Mouse (Mus musculus): ENCODE data around the gene Spsb3.

The Spsb3 gene

GRCm38 (mm10) chr17:24874989-24875388 lies 11.5 kb upstream of the Spsb3 start:
- WGBS: 82% methylated on average over 8 of the region's 8 CpGs

GRCm38 (mm10) chr17:24877336-24878116 lies 8.9 kb upstream of the Spsb3 start:
- WGBS: 64% methylated on average over 10 of the region's 10 CpGs

GRCm38 (mm10) chr17:24878117-24878397 lies 8.4 kb upstream of the Spsb3 start:
- 50% methylated on average over 5 of the region's 5 CpGs for WGBS

- 72% methylated on average over 8 of the region's 8 CpGs for WGBS
Measured at GRCm38 (mm10) chr17:24878531-24878930, 7.9 kb upstream of the Spsb3 start.

- 48% methylated on average over 7 of the region's 7 CpGs for WGBS
Measured at GRCm38 (mm10) chr17:24881738-24882440, 4.6 kb upstream of the Spsb3 start.

GRCm38 (mm10) chr17:24884391-24884790 lies 2.1 kb upstream of the Spsb3 start:
- WGBS: 87% methylated on average over 6 of the region's 6 CpGs

GRCm38 (mm10) chr17:24885356-24886133 lies 898 bp upstream of the Spsb3 start:
- WGBS: 22% methylated on average over 22 of the region's 22 CpGs

- WGBS: under 1% methylated on average over 18 of the region's 18 CpGs
Measured at GRCm38 (mm10) chr17:24886932-24887271, 459 bp downstream of the Spsb3 start.

GRCm38 (mm10) chr17:24887291-24888080 lies 1.0 kb downstream of the Spsb3 start:
- 55% methylated on average over 18 of the region's 18 CpGs for WGBS

GRCm38 (mm10) chr17:24888862-24889261 lies 2.4 kb downstream of the Spsb3 start:
- WGBS: 74% methylated on average over 3 of the region's 3 CpGs

- WGBS: 79% methylated on average over 19 of the region's 19 CpGs
Measured at GRCm38 (mm10) chr17:24890151-24891092, 4.0 kb downstream of the Spsb3 start.

GRCm38 (mm10) chr17:24891321-24891720 lies 4.9 kb downstream of the Spsb3 start:
- WGBS: 63% methylated on average over 13 of the region's 13 CpGs

- WGBS: 73% methylated on average over 12 of the region's 12 CpGs
Measured at GRCm38 (mm10) chr17:24892785-24893184, 6.3 kb downstream of the Spsb3 start.

- WGBS: 91% methylated on average over 2 of the region's 2 CpGs
Measured at GRCm38 (mm10) chr17:24893276-24893675, 6.8 kb downstream of the Spsb3 start.

- 10% methylated on average over 31 of the region's 31 CpGs for WGBS
Measured at GRCm38 (mm10) chr17:24894061-24894994, 7.9 kb downstream of the Spsb3 start.

GRCm38 (mm10) chr17:24894995-24895547 lies 8.6 kb downstream of the Spsb3 start, which contains the start of the genes Eme2 and Mrps34:
Gene Eme2, minus strand, starts transcription at chr17:24895087.
Gene Mrps34, plus strand, starts transcription at chr17:24895116.
- under 1% methylated on average over 62 of the region's 62 CpGs for WGBS

- WGBS: 2% methylated on average over 23 of the region's 23 CpGs
Measured at GRCm38 (mm10) chr17:24895571-24896240, 9.3 kb downstream of the Spsb3 start.

- under 1% methylated on average over 50 of the region's 50 CpGs for WGBS
Measured at GRCm38 (mm10) chr17:24896241-24896992, 10.0 kb downstream of the Spsb3 start, which contains the start of gene Nme3. Gene Nme3, plus strand, starts transcription at chr17:24896500.
